Mouse (Mus musculus) gonadal fat pad, adult 2 months (tissue): ENCODE results near the gene Art1. TPM values are rescaled to one million over a fixed set of nuclear protein-coding genes. Genes with fewer than 3 reads are reported as not detected.

Source experiments
- DNase-seq: peaks from one replicate; pipeline ENCODE4 v3.0.0-alpha.2; 2012; ENCODE audit warnings: low read depth
- polyA plus RNA-seq: library from polyadenylated mRNA; depleted of rRNA; stranded (reverse); fragments of >200 nt; gene quantifications from 2 replicates; pipeline ENCODE4 v1.2.3, GENCODE M21; 2012; rRNA removed

Gene Art1
- polyA plus RNA-seq, 1 experiment: 0.43 TPM

GRCm38 (mm10) chr7:102108206-102108605 lies 6.7 kb downstream of the Art1 start:
- no peak for DNase-seq

GRCm38 (mm10) chr7:102109171-102109570 lies 7.6 kb downstream of the Art1 start, which contains the start of gene Art5:
Gene Art5, minus strand, starts transcription at chr7:102109489.
- DNase-seq: no peak

- DNase-seq: no peak
Measured at GRCm38 (mm10) chr7:102109746-102110145, 8.2 kb downstream of the Art1 start.

GRCm38 (mm10) chr7:102113151-102113729 lies 11.7 kb downstream of the Art1 start:
- no peak for DNase-seq

GRCm38 (mm10) chr7:102116579-102117331 lies 15.2 kb downstream of the Art1 start, which contains the start of gene Chrna10:
Gene Chrna10, minus strand, starts transcription at chr7:102116828.
- DNase-seq: no peak

GRCm38 (mm10) chr7:102117382-102117781 lies 15.8 kb downstream of the Art1 start:
- DNase-seq: no peak

GRCm38 (mm10) chr7:102120326-102120725 lies 18.8 kb downstream of the Art1 start:
- DNase-seq: no peak

- no peak for DNase-seq
Measured at GRCm38 (mm10) chr7:102132395-102132794, 30.9 kb downstream of the Art1 start.

GRCm38 (mm10) chr7:102137464-102137863 lies 35.9 kb downstream of the Art1 start:
- DNase-seq: no peak

GRCm38 (mm10) chr7:102137898-102138297 lies 36.4 kb downstream of the Art1 start:
- no peak for DNase-seq

GRCm38 (mm10) chr7:102153691-102154090 lies 52.1 kb downstream of the Art1 start:
- peak; percentile 9 for DNase-seq

Other genes with a start within 250 kb of the Art1 start
- gene Folr2, start 244.5 kb upstream of the Art1 start, polyA plus RNA-seq: 54.9 and 84.6 TPM in 2 replicates
- 34.0 and 53.7 TPM in 2 replicates for gene Anapc15, start 238.0 kb upstream of the Art1 start, polyA plus RNA-seq
- 48.0 and 81.3 TPM in 2 replicates for gene Folr1, start 231.0 kb upstream of the Art1 start, polyA plus RNA-seq
- gene Lamtor1, start 195.8 kb upstream of the Art1 start, polyA plus RNA-seq: 318 and 389 TPM in 2 replicates
- 1.3 and 2.0 TPM in 2 replicates for gene Tomt, start 195.4 kb upstream of the Art1 start, polyA plus RNA-seq
- gene Lrrc51, start 167.8 kb upstream of the Art1 start, polyA plus RNA-seq: 53.1 and 61.5 TPM in 2 replicates
- 71.4 and 81.8 TPM in 2 replicates for gene Numa1, start 167.6 kb upstream of the Art1 start, polyA plus RNA-seq
- gene Il18bp, start 83.1 kb upstream of the Art1 start, polyA plus RNA-seq: 13.5 and 19.7 TPM in 2 replicates
- 59.9 and 61.7 TPM in 2 replicates for gene Rnf121, start 36.3 kb upstream of the Art1 start, polyA plus RNA-seq
- 14.4 and 17.2 TPM in 2 replicates for gene Xndc1, start 36.2 kb upstream of the Art1 start, polyA plus RNA-seq
- gene Xntrpc, start 36.0 kb upstream of the Art1 start, polyA plus RNA-seq: 2.7 and 3.0 TPM in 2 replicates
- gene Trpc2, start 18.6 kb upstream of the Art1 start, polyA plus RNA-seq: not detected in 2 replicates
- 0.15 and 0.66 TPM in 2 replicates for gene Art5, start 7.7 kb downstream of the Art1 start, polyA plus RNA-seq
- 0.05 and 0.08 TPM in 2 replicates for gene Chrna10, start 15.1 kb downstream of the Art1 start, polyA plus RNA-seq
- 17.1 and 23.6 TPM in 2 replicates for gene Nup98, start 108.4 kb downstream of the Art1 start, polyA plus RNA-seq
- gene Pgap2, start 108.5 kb downstream of the Art1 start, polyA plus RNA-seq: 485 and 511 TPM in 2 replicates
- 47.5 and 55.5 TPM in 2 replicates for gene Rhog, start 154.3 kb downstream of the Art1 start, polyA plus RNA-seq
- 58.3 and 64.5 TPM in 2 replicates for gene Stim1, start 166.1 kb downstream of the Art1 start, polyA plus RNA-seq